Mouse (Mus musculus): ENCODE measurements around the gene Hs6st3. TPM values are rescaled to one million over a fixed set of nuclear protein-coding genes. Genes with fewer than 3 reads are reported as not detected.

The Hs6st3 gene
- polyA plus RNA-seq, 1 experiment from 2014 or later = 0.53 TPM

DNA sequence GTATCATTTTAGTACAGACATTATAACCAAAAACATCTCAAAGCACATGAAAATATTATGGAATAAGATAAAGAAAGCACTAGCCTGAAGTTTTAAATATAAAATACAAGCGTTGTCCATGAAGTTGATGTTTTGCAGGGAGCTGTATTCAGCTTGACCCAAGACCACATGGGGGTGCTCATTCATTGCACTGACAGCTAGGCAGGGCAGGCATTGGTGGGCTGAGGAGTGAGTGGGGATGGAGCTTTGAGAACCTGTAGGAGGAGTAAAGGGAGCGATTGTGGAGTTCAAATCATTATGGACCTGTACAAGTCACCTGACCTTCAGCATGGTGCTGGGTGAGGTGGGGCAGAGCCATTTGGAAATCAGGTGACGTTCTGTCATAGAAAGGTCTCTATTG, 14.1 kb upstream of the Hs6st3 start:
- Histone ChIP-seq H3K27ac (ENCODE audit: low read depth, low read length) (no peak overlapping the region), H3K9ac (ENCODE audit: low read length) (no peak overlapping the region), H3K4me2 (ENCODE audit: low read depth) (peak overlapping the region; percentile 51), H3K4me3 (ENCODE audit: low read depth, low read length) (no peak overlapping the region), H3K36me3 (ENCODE audit: control insufficient read depth, insufficient read depth, low read length) (no peaks in the 10 kb centered on the region), H3K9me3 (ENCODE audit: control insufficient read depth, low read length) (no peaks in the 10 kb centered on the region), H3K27me3 (ENCODE audit: control insufficient read depth, insufficient read depth, low read length) (no peaks in the 10 kb centered on the region), H3K4me1 (ENCODE audit: control insufficient read depth, insufficient read depth, low read length) (no peaks in the 10 kb centered on the region; the same call in 1 of the 2 replicates)
- DNase-seq (ENCODE audit: low spot score) = peak; percentile 69
- ATAC-seq (ENCODE audit: insufficient read depth, low FRiP score, low TSS enrichment) = peak; percentile 67
- WGBS = 27% methylated on average over 3 of the region's 3 CpGs

DNA sequence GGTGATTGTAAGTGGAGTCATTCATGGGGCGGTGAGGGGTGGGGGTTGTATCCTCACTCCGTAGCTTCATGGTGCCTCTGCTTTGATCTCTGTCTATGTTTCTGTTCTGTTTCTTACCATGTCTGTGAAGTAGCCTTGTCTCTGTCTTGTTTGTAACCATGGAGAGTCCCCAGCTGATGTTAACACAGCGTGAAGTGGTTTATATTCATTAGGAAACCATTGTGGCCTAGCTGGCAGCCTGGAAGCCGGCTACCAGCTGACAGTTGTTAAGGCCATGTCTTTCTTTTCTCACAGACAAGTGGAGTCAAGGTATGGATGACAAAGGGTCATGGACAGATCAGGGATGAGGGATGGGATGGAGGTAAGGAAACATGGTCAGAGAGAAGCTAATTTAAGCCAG, 12.3 kb upstream of the Hs6st3 start:
- Histone ChIP-seq H3K4me3 (ENCODE audit: low read depth, low read length) (no peak overlapping the region), H3K27ac (ENCODE audit: low read depth, low read length) (no peak overlapping the region), H3K4me2 (ENCODE audit: low read depth) (no peak overlapping the region), H3K9me3 (ENCODE audit: control insufficient read depth, low read length) (no peaks in the 10 kb centered on the region), H3K27me3 (ENCODE audit: control insufficient read depth, insufficient read depth, low read length) (no peaks in the 10 kb centered on the region), H3K36me3 (ENCODE audit: control insufficient read depth, insufficient read depth, low read length) (no peaks in the 10 kb centered on the region), H3K9ac (ENCODE audit: low read length) (no peak overlapping the region), H3K4me1 (ENCODE audit: control insufficient read depth, insufficient read depth, low read length) (no peaks in the 10 kb centered on the region; the same call in 1 of the 2 replicates)
- ATAC-seq (ENCODE audit: insufficient read depth, low FRiP score, low TSS enrichment) (peak; percentile 66), DNase-seq (ENCODE audit: low spot score) (peak; percentile 28)
- 24% methylated on average over 4 of the region's 4 CpGs for WGBS

DNA sequence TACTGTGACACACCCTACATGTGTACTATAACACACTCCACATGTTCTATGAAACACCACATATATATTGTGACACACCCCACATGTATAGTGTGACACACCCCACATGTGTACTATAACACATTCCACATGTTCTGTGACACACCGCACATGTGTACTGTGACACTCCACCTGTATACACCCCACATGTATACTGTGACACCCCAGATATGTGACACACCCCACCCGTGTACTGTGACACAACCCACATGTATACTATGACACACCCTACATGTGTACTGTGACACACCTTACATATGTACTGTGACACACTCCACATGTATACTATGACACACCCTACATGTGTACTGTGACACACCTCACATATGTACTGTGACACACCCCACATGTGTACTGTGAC, 10.8 kb upstream of the Hs6st3 start:
- 96% methylated on average over 2 of the region's 2 CpGs for WGBS
- no peak overlapping the region for H3K9ac ChIP-seq (ENCODE audit: low read length)
- no peak for ATAC-seq (ENCODE audit: insufficient read depth, low FRiP score, low TSS enrichment)

DNA sequence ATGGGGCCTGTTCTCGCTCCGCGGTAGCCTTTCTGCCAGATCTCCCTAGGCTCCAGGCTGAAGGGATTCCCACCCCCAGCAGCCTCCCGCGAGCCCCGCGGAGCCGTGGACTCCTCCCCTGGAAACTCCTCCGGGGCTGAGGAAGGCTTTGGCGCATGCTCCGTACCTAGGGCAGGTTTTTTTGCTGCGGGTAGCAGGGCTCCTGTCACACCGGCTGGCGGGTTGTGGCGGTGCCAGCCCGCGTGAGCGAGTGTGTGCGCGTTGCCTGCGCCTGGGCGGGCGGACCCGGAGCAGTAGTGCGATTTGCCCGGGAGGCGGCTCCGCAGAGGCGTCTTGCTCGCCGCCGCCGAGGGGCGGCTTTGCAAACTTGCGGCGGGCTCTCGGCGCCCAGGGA, 632 bp upstream of the Hs6st3 start:
- peaks cover 5% of the 10 kb centered on the region; the same call in 1 of the 2 replicates for H3K4me1 ChIP-seq (ENCODE audit: control insufficient read depth, insufficient read depth, low read length)
- WGBS = under 1% methylated on average over 29 of the region's 38 CpGs
- no peaks in the 10 kb centered on the region for H3K36me3 ChIP-seq (ENCODE audit: control insufficient read depth, insufficient read depth, low read length)
- peak; percentile 78 for DNase-seq (ENCODE audit: low spot score)
- no peak overlapping the region for H3K27ac ChIP-seq (ENCODE audit: low read depth, low read length)
- H3K9me3 ChIP-seq (ENCODE audit: control insufficient read depth, low read length) = no peaks in the 10 kb centered on the region
- H3K4me3 ChIP-seq (ENCODE audit: low read depth, low read length) = peak overlapping the region; percentile 65
- H3K27me3 ChIP-seq (ENCODE audit: control insufficient read depth, insufficient read depth, low read length) = peaks cover 37% of the 10 kb centered on the region
- H3K4me2 ChIP-seq (ENCODE audit: low read depth) = peak overlapping the region; percentile 98
- H3K9ac ChIP-seq (ENCODE audit: low read length) = peak overlapping the region; percentile 56
- ATAC-seq (ENCODE audit: insufficient read depth, low FRiP score, low TSS enrichment) = peak; percentile 84

More for the DNA sequence above, 10.8 kb upstream of the Hs6st3 start:
- Histone ChIP-seq H3K27me3 (ENCODE audit: control insufficient read depth, insufficient read depth, low read length) (no peaks in the 10 kb centered on the region), H3K4me2 (ENCODE audit: low read depth) (no peak overlapping the region), H3K4me1 (ENCODE audit: control insufficient read depth, insufficient read depth, low read length) (no peaks in the 10 kb centered on the region; the same call in 1 of the 2 replicates), H3K9me3 (ENCODE audit: control insufficient read depth, low read length) (no peaks in the 10 kb centered on the region), H3K4me3 (ENCODE audit: low read depth, low read length) (no peak overlapping the region), H3K27ac (ENCODE audit: low read depth, low read length) (no peak overlapping the region), H3K36me3 (ENCODE audit: control insufficient read depth, insufficient read depth, low read length) (no peaks in the 10 kb centered on the region)
- no peak for DNase-seq (ENCODE audit: low spot score)

DNA sequence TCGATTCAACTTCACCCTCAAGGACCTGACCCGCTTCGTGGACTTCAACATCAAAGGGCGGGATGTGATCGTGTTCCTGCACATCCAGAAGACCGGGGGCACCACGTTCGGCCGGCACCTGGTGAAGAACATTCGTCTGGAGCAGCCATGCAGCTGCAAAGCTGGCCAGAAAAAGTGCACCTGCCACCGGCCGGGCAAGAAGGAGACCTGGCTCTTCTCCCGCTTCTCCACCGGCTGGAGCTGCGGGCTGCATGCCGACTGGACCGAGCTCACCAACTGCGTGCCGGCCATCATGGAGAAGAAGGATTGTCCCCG, 602 bp downstream of the Hs6st3 start:
- H3K27me3 ChIP-seq (ENCODE audit: control insufficient read depth, insufficient read depth, low read length) = peaks cover 37% of the 10 kb centered on the region
- WGBS = 1% methylated on average over 20 of the region's 20 CpGs
- DNase-seq (ENCODE audit: low spot score) (peak; percentile 12), ATAC-seq (ENCODE audit: insufficient read depth, low FRiP score, low TSS enrichment) (no peak)
- no peaks in the 10 kb centered on the region for H3K9me3 ChIP-seq (ENCODE audit: control insufficient read depth, low read length)
- H3K9ac ChIP-seq (ENCODE audit: low read length) = peak overlapping the region; percentile 56; the same call in 1 of the 2 replicates
- H3K4me1 ChIP-seq (ENCODE audit: control insufficient read depth, insufficient read depth, low read length) = peaks cover 5% of the 10 kb centered on the region; the same call in 1 of the 2 replicates
- H3K27ac ChIP-seq (ENCODE audit: low read depth, low read length) = no peak overlapping the region
- H3K4me2 ChIP-seq (ENCODE audit: low read depth) = peak overlapping the region; percentile 98
- H3K4me3 ChIP-seq (ENCODE audit: low read depth, low read length) = peak overlapping the region; percentile 65
- H3K36me3 ChIP-seq (ENCODE audit: control insufficient read depth, insufficient read depth, low read length) = no peaks in the 10 kb centered on the region

DNA sequence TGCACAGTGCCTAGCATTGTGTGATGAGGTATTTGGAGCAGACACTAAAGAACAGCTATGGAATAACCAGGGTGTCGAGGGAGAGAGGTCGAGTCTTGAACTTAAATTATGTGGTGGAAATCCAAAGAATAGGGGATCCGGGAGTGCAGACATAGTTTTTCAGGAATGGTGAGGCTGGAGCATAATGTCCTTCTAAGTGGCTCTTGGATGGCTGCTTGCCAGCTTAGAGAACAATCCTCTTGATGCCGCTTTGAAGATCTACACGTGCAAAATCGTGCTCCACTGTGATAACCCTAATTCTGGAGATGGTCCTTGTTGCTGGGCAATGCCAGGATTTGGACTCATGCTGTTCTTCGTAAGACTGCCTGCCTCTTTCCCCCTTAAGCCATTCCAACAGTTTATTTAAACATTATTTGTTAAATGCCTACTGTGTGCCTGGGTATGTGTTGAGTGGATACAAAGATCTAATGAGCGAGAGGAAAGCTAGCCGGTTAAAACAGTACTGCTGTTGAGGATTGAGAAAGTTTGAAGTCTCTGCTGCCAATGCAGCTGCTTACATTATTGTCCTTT, 1.3 kb downstream of the Hs6st3 start:
- ATAC-seq (ENCODE audit: insufficient read depth, low FRiP score, low TSS enrichment) (no peak), DNase-seq (ENCODE audit: low spot score) (no peak)
- Histone ChIP-seq H3K4me1 (ENCODE audit: control insufficient read depth, insufficient read depth, low read length) (peaks cover 5% of the 10 kb centered on the region; the same call in 1 of the 2 replicates), H3K4me3 (ENCODE audit: low read depth, low read length) (no peak overlapping the region; the same call in 1 of the 2 replicates), H3K4me2 (ENCODE audit: low read depth) (no peak overlapping the region), H3K27me3 (ENCODE audit: control insufficient read depth, insufficient read depth, low read length) (peaks cover 37% of the 10 kb centered on the region), H3K9ac (ENCODE audit: low read length) (no peak overlapping the region), H3K9me3 (ENCODE audit: control insufficient read depth, low read length) (no peaks in the 10 kb centered on the region), H3K27ac (ENCODE audit: low read depth, low read length) (no peak overlapping the region), H3K36me3 (ENCODE audit: control insufficient read depth, insufficient read depth, low read length) (no peaks in the 10 kb centered on the region)
- WGBS = 39% methylated on average over 9 of the region's 9 CpGs

DNA sequence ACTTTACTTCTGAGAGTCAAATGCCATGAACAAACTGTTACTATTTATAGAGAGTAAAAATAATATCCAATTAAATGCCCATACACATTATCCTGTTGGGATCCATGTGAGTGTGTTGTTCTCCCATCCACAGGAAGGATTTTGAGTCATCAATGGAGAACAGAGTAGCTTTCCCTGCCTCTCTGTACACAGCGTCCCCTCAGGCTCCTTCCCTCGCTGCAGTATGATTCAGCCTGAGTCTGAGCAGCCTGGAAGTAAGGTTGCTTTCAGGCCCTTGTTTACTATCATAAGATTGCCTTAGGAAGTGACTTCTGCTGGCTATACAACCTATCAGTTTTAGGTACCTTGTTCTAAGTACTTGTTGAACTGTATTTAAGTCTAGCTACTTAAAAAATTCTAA, 14.9 kb downstream of the Hs6st3 start:
- H3K27me3 ChIP-seq (ENCODE audit: control insufficient read depth, insufficient read depth, low read length) = no peaks in the 10 kb centered on the region
- WGBS = 77% methylated on average over 2 of the region's 2 CpGs
- no peaks in the 10 kb centered on the region for H3K9me3 ChIP-seq (ENCODE audit: control insufficient read depth, low read length)
- ATAC-seq (ENCODE audit: insufficient read depth, low FRiP score, low TSS enrichment) (no peak), DNase-seq (ENCODE audit: low spot score) (no peak)
- H3K9ac ChIP-seq (ENCODE audit: low read length) = no peak overlapping the region
- H3K4me3 ChIP-seq (ENCODE audit: low read depth, low read length) = no peak overlapping the region
- no peak overlapping the region for H3K4me2 ChIP-seq (ENCODE audit: low read depth)
- H3K27ac ChIP-seq (ENCODE audit: low read depth, low read length) = no peak overlapping the region
- H3K4me1 ChIP-seq (ENCODE audit: control insufficient read depth, insufficient read depth, low read length) = no peaks in the 10 kb centered on the region
- no peaks in the 10 kb centered on the region for H3K36me3 ChIP-seq (ENCODE audit: control insufficient read depth, insufficient read depth, low read length)

DNA sequence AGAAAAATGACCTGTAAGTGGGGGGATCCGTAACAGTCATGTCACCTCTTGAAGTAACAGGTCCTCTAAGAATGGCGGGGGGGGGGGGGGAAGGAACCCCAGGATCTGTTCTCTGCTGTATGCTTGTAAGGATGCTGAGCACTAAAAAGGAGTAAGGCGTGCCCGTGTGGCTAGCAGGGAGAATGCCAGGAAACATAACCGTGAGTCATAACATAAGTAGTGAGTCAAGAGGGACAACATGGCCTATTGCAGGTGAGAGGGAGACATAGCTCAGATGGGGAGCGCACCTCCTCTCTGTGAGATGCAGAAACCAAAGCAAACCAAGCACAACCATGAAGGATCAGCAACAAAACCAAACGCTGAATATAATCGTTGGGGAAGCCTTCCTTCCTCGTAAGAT, 55.8 kb downstream of the Hs6st3 start:
- Histone ChIP-seq H3K27me3 (ENCODE audit: control insufficient read depth, insufficient read depth, low read length) (no peaks in the 10 kb centered on the region), H3K4me3 (ENCODE audit: low read depth, low read length) (no peak overlapping the region), H3K4me1 (ENCODE audit: control insufficient read depth, insufficient read depth, low read length) (no peaks in the 10 kb centered on the region), H3K9ac (ENCODE audit: low read length) (no peak overlapping the region), H3K27ac (ENCODE audit: low read depth, low read length) (no peak overlapping the region), H3K9me3 (ENCODE audit: control insufficient read depth, low read length) (no peaks in the 10 kb centered on the region), H3K36me3 (ENCODE audit: control insufficient read depth, insufficient read depth, low read length) (no peaks in the 10 kb centered on the region), H3K4me2 (ENCODE audit: low read depth) (no peak overlapping the region)
- DNase-seq (ENCODE audit: low spot score) (no peak), ATAC-seq (ENCODE audit: insufficient read depth, low FRiP score, low TSS enrichment) (no peak)
- 84% methylated on average over 9 of the region's 9 CpGs for WGBS

DNA sequence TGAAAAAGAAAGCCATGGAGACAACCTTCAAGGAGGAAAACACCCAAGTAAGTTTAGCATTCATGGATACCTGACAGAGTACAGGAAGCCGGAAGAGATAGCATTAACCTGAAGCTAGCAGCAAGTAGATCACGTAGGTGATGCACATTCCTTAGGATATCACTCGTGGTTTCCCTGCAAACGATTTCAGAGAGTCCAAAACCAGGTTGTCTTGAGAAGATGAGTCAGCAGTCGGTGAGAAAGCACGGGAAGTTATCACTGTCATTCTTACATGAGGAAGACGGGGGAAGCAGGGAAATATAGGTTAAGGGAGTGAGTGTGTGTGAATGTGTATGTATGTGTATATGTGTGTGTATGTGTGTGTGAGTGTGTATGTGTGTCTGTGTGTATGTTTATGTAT, 65.4 kb downstream of the Hs6st3 start:
- Histone ChIP-seq H3K27me3 (ENCODE audit: control insufficient read depth, insufficient read depth, low read length) (no peaks in the 10 kb centered on the region), H3K4me3 (ENCODE audit: low read depth, low read length) (no peak overlapping the region), H3K36me3 (ENCODE audit: control insufficient read depth, insufficient read depth, low read length) (no peaks in the 10 kb centered on the region), H3K27ac (ENCODE audit: low read depth, low read length) (no peak overlapping the region), H3K4me1 (ENCODE audit: control insufficient read depth, insufficient read depth, low read length) (no peaks in the 10 kb centered on the region), H3K9ac (ENCODE audit: low read length) (no peak overlapping the region), H3K9me3 (ENCODE audit: control insufficient read depth, low read length) (no peaks in the 10 kb centered on the region), H3K4me2 (ENCODE audit: low read depth) (no peak overlapping the region)
- DNase-seq (ENCODE audit: low spot score) (no peak), ATAC-seq (ENCODE audit: insufficient read depth, low FRiP score, low TSS enrichment) (no peak)
- 92% methylated on average over 7 of the region's 7 CpGs for WGBS
